Mouse (Mus musculus) kidney, postnatal 10 days (tissue): ENCODE results near the gene Gbgt1.
A peak's percentile ranks its signal among the peaks of the same experiment; 100 is the strongest.

Source experiments
- DNase-seq: peaks from one replicate; pipeline ENCODE4 v3.0.0; 2021; ENCODE audit warnings: mixed read lengths

Gbgt1 gene

DNA sequence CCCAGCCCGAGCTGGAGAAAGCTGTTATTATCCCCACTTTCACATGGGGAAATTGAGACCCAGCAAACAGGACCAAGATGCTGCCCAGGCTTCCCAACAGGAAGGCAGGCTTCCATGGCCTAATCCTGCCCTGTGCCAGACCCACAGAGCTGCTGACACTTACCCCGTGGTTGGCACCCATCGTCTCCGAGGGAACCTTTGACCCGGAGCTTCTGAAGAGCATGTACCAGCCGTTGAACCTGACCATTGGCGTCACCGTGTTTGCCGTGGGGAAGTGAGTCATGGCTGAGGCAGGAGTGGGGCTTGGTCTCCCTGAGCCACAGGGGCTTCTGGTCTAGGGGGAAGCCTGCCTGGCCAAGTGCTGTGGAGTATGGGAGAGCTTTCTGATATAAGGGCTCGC is 6.3 kb downstream of the Gbgt1 start:
- peak; percentile 5 for DNase-seq

DNA sequence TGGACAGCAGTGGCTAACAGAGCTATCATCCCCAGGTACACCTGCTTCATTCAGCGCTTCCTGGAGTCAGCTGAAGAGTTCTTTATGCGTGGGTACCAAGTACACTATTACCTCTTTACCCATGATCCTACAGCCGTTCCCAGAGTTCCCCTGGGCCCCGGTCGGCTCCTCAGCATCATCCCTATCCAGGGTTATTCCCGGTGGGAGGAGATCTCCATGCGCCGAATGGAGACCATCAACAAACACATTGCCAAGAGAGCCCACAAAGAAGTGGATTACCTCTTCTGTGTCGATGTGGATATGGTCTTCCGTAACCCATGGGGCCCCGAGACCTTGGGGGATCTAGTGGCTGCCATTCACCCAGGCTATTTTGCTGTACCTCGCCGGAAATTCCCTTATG is 8.0 kb downstream of the Gbgt1 start:
- peak; percentile 4 for DNase-seq

DNA sequence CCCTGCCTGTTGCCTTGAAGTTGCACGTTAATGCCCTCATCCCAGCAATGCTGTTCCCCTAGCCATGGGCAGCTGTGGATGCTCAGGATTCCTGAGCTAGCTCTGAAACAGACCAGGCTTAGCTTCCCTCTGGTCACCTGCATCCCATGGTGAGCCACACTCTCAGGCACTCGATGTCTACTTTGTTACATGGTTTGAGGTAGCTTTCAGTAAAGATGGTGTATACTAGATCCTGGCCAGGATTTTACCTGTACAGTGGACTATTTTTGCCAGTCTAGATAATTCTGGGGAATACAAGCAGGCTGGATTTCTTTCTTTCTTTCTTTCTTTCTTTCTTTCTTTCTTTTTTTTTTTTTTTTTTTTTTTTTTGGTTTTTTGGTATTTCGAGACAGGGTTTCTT is 9.1 kb downstream of the Gbgt1 start, which contains the start of gene Gm10134:
Gene Gm10134 (plus strand): TSS at position 301 of the 400 bp plus-strand sequence.
- peak; percentile 3 for DNase-seq

DNA sequence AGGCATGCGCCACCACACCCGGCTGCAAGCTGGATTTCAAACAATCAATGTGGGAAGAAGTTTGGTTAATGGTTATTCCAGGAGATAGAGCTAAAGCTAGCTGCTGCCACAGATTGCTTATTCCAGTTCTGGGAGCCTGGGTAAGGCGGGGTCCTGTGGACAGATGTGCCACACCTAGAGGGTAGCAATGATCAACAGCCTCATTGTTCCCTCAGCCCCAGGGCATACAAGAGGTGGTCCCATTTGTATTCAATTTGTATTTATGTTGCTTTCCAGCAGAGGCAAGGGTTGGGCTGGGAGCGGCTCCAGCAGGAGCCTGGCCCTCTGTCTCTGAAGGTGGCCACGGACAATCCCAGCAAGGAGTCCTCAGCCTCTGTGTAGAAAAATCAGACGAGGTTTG is 9.6 kb downstream of the Gbgt1 start:
- no peak for DNase-seq

DNA sequence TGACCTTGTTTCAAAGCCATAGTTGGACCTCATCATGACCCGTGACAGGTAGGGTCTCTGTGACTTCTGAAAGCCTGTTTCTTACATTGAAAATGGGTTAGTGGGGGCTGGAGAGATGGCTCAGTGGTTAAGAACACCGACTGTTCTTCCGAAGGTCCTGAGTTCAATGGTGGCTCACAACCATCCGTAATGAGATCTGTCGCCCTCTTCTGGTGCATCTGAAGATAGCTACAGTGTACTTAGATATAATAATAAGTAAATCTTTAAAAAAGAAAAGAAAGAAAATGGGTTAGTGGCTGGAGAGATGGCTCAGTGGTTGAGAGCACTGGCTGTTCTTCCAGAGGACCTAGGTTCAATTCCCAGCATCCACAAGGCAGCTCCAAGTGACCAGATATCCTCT is 14.9 kb downstream of the Gbgt1 start:
- DNase-seq: peak; percentile 10

DNA sequence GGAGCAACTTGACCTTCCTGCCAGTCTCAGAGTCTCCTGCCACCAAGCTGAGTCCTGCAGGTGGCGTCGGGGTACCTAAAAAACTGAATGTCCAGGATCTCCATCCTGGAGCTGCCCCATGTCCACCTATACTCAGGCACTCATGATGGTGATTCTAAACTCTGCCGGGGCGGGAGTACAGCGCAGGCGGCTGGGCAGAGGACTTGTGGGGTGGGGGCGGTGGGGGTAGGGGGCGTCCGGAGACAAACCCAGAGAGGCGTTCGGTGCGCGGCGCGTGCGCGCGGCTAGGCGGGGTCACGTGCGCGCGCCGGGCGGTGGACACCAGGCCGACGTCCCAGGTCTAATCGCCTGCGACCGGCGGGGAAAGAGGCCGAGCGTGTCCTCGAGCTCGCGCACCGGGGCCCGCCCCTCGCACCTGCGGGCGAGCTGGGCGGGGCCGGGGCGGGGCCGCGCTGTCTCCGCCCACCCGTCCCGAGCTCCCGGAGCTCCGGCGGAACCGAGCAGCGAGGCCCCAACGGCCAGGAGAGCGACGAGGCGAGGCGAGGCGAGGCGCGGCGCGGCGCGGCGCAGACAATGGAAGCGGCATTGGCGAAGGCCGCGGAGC is 16.2 kb downstream of the Gbgt1 start, which contains the start of gene Ralgds:
Gene Ralgds (plus strand): TSS at position 328 of the 604 bp plus-strand sequence.
- peak; percentile 82 for DNase-seq

DNA sequence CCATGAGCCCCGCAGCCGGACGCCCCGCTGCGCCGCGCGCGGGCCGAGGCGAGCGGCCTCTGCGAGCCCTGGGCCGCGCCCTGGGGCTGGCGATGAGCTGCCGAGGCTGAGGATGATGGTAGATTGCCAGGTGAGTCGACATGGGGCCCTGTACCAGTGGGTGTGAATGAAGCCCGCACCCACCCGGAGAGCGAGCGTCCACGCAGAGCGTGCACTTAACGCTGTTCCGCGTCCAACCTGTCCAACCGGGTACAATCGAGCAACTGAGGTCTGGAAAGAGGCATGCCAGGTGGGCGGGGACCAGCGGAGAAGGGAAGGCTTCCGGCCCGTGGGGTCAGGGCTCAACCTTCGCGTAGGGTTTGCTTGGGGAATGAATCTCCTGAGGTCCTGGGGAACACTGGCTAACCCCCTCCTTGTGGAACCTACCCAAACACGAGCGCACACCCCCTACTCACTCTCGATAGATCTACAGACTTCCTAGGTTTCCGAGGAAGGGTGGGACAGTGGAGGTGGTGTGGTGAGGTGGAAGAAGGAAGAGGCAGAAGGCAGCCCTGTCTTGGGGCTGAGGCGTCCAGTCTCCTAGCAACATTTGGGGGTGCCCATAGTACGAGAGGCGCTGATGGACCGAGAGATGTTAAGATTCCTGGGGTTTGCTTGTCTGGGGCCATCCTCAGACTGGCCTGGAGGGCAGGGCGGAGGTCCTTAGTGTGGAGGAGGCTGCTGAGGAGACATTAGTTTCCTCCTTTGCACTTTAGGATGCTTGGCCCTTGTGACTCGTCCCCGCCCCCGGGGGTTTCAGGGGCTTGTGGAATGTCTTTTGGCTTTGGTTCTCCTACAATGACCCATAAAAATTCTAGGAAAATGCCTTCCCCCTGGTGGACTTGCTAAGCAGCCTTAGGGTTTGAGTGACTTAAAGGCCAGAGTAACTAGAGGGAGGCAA is 17.0 kb downstream of the Gbgt1 start:
- DNase-seq: peak; percentile 56

DNA sequence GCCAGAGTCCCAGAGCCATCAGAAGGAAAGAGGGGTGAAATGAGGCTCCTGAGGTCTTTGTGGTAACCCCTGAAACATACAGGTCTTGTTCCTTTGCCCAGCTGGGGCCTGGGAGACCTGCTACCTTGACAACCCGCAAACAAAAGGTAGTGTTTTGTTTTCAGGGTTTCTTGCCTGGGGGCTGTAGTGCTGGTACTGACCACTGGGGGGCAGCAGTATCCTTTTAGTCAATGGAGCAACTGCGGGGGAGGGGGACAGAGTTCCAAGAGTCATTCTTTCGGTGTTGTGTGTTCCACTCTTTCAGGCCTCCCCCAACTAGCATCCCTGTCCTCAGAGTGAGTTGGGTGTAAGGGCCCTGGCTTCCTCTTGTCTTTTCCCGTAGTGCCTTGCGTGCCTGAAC is 17.8 kb downstream of the Gbgt1 start:
- DNase-seq: peak; percentile 93

DNA sequence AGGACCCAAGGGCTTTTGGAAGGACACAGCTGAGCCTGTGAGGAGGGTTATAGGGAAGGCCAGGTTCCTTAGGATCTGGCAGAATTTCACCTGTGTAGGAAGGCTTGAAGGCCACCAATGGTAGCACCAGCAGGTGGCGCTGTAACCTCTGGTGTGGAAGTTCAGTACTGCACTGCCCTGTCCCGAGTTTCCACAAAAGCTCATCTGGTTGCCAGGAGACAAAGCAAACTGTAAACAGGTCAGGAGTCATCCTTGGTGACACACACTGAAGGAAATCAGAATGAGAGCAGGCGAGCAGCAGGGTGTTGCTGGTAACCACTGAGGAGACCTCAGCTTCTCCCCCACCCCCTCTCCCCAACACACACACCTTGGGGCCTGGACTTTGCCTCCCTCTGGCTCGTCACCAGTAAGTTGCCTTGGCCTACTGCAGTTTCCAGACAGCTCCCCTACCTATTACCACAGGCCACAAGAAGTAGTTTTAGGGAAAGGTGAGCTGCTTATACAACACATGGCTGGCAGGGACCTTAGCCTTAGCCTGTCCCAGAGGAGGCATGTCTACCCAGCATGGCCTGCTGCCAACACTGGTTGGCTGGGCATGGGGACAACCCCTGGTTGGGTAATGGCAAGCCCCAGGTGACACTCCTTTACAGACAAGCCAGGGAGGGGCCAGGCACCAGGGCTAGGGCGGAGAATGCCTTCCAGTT is 20.7 kb downstream of the Gbgt1 start:
- DNase-seq: peak; percentile 91

DNA sequence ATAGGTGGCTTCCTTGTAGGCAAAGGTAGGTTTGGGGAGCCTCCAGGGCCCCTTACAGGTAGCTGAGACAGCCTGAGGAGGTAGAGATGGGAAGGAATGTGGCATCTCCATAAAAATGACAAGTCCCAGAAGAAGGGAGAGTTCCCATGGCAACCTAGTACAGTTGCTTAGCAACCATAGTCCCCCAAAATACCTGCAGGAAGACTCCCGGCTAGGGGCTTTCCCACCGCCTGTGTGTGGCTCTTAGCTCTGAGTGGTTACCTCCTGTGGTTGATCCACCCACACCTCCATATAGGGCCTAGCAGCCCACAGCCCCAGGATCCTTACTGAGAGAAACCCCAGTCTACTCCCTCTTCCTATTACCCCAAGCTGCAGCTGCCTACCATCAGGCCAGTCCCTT is 21.5 kb downstream of the Gbgt1 start:
- DNase-seq: no peak

DNA sequence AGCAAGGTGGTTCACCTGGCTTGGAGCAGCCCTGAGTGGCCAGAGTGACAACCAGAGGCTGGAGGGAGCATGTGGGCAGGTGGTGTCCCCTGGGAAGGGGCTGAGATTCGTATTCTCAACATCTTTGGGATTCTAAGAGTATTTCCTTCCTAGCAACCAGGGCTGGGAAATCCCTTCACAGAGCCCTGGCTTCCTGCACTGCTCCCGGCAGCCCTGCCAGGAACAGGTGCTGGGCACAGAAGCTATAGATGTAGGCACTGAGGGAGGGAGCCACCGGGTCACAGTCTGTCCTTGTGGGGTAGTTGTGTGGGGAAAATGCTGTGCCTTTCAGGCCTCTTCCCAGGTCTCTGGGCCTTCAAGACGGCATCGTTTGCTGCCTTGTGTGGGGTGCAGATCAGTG is 23.9 kb downstream of the Gbgt1 start:
- DNase-seq: no peak

DNA sequence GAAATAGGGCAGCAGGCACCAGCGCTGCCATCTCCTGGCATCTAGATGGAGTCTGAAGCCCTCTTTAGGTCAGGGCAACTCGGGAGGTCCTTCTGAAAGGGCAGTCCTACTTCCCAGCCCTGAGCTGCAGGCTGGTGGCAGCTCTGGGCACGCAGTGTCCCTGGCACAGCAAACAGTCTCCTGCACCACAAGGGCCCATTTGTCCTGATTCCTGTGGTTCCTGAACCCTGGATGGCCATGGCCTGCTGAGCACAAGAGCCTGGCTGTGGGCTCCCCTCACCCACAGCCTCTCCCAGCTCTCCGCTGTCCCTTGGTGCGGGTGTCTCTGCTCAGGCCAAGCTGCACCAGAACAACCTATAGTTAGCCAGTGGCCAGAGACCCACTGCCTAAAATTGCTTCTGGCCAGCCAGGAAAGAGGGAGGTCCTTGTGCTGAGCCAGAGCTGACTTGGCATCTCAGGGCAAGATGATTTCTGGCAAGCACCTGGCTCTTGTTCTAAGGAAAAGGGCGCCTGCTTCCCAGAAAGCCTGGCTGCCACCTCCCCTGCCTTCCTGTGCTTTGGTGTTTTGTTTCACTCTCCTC is 25.0 kb downstream of the Gbgt1 start:
- no peak for DNase-seq

DNA sequence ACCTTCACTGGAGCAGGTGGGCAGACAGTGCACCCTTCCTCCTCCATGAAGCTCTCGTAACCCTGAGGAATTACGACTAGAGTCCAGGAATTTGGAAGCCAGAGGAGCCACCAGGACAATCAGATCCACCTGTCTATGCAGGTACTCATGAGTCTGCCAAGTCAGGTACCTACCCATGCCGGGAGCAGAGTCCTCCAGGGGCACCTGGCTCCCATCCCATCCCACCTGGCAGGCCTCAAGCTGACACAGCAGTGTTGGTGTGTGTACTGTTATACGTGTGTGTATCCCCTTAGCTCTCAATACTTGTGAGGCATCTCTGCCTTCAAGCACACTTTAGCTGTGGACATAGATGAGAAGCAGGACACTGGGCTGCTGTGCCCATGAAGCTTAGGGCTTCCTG is 25.5 kb downstream of the Gbgt1 start:
- no peak for DNase-seq

DNA sequence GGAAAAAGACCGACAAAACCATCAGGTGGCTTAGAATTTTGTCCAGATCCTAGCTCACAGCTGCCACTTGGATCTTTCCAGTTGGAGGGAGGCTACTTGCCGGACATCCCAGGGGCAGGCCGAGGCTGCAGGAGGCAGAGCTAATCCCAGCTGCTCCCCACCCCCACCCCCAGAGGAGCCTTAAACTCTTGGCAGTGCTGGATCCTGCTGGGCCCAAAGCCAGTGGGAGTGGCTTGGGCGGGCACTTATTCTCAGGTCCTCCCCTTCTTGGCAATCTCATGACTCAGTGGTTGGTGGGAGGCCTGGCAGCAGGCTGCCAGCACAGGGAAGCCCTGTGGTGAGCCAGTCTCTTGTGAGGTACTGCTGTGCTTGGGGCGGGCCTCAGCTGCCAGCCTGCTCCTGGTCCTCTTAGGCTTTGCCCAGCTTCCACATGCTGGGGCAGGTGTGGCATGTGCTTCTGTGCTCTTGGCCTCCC is 27.0 kb downstream of the Gbgt1 start:
- peak; percentile 93 for DNase-seq

DNA sequence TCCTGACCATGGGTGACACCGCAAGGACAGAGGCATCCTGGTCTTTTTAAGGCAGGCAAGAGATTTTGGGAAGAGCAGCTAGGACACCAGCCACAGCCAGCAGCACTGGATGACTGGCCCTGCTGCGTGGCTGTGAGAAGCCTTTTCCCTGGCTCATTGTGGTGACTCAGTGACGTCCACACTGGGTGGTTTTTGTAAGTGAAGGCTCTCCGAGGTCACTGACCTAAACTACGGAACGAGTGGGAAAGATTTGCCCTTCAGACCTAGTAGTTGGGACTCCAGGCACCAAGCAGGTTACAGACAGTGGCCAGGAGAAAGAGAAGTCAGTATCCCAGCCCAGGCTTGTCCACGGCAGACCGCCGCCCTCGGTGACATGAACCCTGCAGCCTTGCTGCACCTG is 27.7 kb downstream of the Gbgt1 start:
- DNase-seq: no peak

DNA sequence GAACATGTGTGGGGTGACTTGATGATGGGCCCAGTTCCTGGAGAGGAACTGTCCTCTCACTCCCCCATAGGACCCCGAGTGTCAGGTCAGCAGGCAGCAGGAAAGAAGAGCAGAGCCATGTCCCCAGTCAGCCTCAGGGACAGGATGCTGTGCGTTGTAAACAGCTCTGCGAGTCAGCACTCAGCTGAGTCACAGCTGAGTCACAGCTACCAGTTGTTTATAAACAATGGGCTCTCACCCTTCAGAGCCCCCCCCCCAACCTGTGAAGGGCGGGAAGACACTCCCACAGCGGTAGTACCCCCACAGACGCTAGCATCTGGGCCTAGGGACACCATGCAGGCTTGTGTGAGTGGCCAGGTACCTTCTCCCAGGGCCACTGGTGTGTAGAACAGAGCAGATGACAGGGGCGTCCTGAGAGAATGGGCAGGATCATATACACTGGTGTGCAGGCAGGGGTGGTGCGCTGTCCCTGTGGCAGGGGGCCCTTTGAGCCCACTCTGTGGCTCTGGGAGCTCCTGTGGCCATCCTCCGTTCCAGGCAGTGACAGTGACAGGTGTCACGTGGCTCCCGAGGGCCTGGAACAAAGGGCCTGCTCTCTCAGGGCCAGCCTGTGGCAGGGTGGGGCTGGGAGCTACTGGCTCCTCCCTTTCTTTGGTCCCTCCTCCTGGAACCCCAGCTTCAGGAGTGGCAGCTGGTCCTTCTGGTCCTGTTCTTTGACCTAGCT is 28.7 kb downstream of the Gbgt1 start:
- peak; percentile 68 for DNase-seq

DNA sequence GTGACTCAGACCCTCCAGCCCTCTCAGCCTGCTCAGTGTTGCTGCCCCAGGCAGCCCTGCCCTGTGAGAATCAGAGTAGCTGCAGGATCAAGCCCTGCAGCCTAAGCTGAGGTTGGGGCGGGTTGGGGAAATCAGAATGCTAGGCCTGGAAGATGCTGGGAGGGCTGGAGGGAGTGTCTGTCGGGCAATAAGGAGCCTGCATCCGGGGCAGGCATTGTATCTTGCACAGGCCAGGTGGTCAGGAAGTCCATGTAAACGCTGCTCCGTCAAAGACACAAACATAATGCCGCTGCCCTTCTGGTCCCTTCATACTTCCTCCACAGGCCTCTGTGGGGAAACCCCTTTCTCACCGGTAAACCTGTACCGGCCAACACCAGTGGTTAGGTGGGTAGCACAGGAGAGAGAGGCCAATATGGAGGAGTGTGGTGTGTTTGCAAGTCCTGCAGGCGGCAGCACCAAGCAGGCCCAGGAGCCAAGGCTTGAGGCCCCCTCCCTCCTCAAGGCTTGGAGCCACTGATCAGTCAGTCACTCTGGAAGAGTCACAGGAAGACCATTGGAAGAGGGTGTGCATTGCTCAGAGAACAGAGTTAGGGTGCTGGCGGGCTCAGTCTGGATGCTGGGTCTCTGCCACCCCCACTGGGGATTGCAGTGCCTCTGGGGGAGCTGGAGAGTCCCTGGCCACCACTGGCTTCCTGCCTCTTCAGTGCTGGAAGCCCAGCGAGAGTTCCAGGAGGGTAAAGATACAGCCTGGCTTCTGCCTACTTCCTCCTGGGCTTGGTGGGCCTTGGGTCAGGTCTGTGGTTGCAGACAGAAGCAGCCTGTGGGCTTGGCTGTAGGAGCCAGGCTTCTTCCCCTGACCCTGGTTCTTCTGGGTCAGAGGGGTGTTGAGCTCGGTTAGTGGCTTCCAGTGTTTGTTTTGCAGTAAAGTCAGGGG is 29.5 kb downstream of the Gbgt1 start:
- DNase-seq: peak; percentile 27

DNA sequence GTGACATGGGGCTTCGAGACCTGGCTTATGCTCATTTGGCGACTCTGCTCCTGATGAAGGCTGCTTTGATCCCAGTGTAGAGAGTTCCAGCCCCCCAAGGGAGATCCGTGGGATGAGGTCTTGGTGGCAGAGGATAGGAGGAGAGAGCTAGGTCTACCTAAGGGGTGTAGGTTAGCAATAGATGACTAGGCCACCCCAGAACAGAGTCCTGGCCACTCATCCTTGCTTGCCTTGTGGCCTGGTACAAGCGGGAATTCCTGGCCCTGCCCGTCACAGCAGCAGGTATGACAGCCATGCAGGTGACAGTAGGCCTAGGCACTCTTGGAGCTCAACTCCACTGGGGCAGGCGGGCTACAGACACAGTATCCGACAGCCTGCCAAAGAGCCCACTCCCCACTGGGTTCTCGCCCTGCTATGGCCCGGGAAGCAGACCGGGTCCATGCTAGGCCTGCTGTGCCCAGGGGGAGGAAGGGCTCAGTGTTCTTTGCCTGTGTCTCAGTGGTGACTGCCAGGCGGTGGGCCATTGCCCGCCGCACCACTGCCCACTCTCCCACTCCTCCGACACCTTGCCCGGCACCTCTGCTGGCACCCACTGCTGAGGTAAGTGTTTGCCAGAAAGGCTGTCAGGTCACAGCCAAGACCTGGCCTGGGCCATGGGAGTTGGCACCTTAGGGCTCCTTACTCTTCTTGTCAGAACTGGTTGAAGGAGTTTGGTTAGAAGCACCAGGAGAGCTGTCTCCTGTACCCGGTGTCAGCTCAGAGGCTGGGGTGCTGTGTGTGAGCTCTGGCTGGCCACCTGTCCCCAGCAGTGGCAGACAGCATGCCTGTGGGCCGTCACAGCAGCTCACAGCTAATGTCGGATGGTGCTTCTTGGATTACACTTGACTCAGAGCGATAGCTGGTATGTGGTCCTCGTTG is 31.0 kb downstream of the Gbgt1 start:
- DNase-seq: no peak

DNA sequence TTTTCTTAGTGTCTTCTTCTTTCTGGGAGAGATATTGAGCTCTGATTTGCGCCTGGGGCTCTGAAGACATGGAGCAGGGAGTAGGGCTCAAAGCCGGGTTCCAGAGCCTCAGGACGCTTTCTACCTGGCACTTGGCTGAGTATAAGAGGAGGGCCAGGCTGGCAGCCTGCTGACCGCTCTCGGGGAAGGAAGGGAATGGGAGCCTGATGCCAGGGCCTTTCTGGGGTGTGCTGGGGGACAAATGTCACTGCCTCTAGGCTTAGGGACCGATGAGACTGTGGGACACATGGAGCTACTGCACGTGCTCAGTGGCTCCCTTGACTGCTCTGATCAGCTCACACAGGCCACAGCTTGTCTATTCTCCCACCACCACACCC is 31.7 kb downstream of the Gbgt1 start:
- no peak for DNase-seq

DNA sequence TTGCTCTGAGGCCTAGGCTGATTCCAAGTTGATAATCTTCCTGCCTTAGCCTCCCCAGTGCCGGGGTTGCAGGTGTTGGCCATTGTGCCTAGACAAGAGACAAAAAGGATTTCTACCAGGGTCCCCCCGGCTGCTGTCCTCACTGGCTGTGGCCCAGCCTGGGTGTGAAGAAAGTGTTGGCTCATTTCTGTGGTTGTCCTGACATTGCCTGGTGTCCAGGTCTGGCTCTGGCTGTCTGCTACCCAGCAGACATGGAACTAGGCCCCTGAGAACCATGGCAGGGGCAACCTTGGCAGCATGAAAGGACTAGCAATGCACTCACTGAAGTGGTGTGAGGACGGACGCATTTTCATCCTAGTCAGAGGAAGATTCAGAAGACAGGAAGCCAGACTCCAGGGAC is 33.2 kb downstream of the Gbgt1 start:
- DNase-seq: no peak
